Mouse (Mus musculus) cortical plate, adult 2 months (tissue): ENCODE measurements around the gene Adgrv1. TPM values are rescaled to one million over a fixed set of nuclear protein-coding genes. Genes with fewer than 3 reads are reported as not detected.
"Not testable (repeated sequence)": the region's sequence is repeated elsewhere in the genome, so short reads cannot be mapped to it uniquely, and the experiment has no call there.

Experiments used
- H3K27ac ChIP-seq: fragments of 200-500 bp; 2 replicates; pipeline ENCODE4 v1.5.1; 2012; ENCODE audit warnings: low read length, control low read depth, inconsistent platforms; ENCODE audit not compliant: insufficient read depth
- H3K4me1 ChIP-seq: fragments of 200-500 bp; 2 replicates; pipeline ENCODE4 v1.6.1; 2011; ENCODE audit warnings: low read length; ENCODE audit not compliant: control insufficient read depth, insufficient read depth
- H3K4me3 ChIP-seq: fragments of 200-500 bp; 2 replicates; pipeline ENCODE4 v1.5.1; 2011; ENCODE audit warnings: mild to moderate bottlenecking, low read length, control low read depth; ENCODE audit not compliant: insufficient read depth
- CTCF ChIP-seq: fragments of 200-500 bp; IDR thresholded peaks from 2 replicates; pipeline ENCODE4 v1.5.1; 2011; ENCODE audit warnings: mild to moderate bottlenecking, control low read depth, low read length; ENCODE audit not compliant: insufficient read depth; ENCODE audit errors: extremely low read depth
- POLR2A ChIP-seq: fragments of 200-500 bp; IDR thresholded peaks from 2 replicates; pipeline ENCODE4 v1.6.1; 2011; ENCODE audit warnings: mild to moderate bottlenecking, low read length, control low read depth; ENCODE audit not compliant: insufficient read depth; ENCODE audit errors: extremely low read depth
- polyA plus RNA-seq: library from polyadenylated mRNA; depleted of rRNA; stranded (reverse); fragments of >200 nt; gene quantifications from 2 replicates; pipeline ENCODE4 v1.2.3, GENCODE M21; 2012

Gene Adgrv1
- polyA plus RNA-seq, 1 experiment = 2.4 TPM

DNA sequence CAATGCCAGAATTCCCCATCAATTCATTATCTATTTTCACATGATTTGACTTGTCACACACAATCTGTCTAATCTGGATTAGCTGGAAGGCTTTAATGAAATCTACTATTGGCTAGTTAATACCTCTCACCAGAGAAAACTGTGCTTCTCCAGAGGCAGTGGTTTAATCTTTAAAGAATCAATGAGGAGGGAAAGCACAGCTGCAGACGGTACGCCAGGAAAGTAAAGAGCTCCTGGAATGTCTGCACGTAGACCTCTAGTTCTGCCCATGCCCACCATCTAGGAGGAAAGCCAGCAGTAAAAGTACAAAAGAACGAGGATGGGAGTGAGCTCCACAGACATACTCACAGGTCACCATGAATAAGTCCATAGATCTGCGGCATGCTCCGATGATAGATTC is 362.6 kb downstream of the Adgrv1 start:
- no peak overlapping the region for H3K27ac ChIP-seq
- no peaks in the 10 kb centered on the region for H3K4me1 ChIP-seq
- no peak for TF ChIP-seq CTCF
- no peak for TF ChIP-seq POLR2A
- no peak overlapping the region for H3K4me3 ChIP-seq

DNA sequence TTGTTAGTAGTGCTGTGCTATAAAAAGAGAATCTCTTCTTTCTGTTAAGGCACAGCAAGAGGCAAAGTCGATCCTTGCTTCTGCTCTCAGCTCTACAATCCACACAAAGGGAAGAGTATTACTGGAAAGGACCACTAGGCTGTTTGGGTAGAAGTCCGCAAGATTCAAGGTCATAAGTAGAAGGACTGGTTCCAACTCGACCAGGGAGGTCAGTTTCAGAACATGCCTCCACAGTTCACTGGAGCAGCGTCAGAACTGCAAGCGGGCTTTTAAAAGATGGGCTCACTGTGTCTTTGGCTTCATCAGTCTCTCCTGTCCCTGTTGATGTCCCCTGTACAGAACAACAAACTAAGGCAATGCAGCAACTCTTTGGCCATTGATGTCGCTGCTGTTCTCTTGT is 363.9 kb downstream of the Adgrv1 start:
- H3K4me1 ChIP-seq = no peaks in the 10 kb centered on the region
- H3K27ac ChIP-seq = no peak overlapping the region

DNA sequence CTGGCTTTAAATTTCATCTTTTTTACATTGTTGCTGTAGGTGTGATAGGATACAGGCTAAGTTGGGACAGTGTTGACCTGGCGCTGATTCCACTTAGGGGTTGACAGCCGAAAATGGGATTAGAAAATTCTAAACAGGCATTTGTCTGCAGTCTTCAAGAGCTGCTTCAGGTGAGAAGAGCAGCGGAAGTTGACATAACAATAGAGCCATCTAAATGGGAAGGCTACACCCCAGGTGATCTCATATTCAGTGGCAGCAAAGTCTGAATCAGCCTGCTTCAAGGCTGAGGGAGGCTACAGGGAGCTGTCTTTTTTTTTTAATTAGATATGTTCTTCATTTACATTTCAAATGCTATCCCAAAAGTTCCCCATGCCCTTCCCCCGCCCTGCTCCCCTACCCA is 365.5 kb downstream of the Adgrv1 start:
- H3K27ac ChIP-seq, H3K4me1 ChIP-seq, H3K4me3 ChIP-seq: not testable (repeated sequence)

More for the DNA sequence above, 363.9 kb downstream of the Adgrv1 start:
- H3K4me3 ChIP-seq = no peak overlapping the region
- TF ChIP-seq POLR2A = no peak
- TF ChIP-seq CTCF = no peak

GRCm38 (mm10) chr13:81264465-81264864 is 368.5 kb downstream of the Adgrv1 start:
- no peak overlapping the region for H3K27ac ChIP-seq
- TF ChIP-seq POLR2A (no peak), CTCF (no peak)
- H3K4me1 ChIP-seq = no peaks in the 10 kb centered on the region
- no peak overlapping the region for H3K4me3 ChIP-seq

DNA sequence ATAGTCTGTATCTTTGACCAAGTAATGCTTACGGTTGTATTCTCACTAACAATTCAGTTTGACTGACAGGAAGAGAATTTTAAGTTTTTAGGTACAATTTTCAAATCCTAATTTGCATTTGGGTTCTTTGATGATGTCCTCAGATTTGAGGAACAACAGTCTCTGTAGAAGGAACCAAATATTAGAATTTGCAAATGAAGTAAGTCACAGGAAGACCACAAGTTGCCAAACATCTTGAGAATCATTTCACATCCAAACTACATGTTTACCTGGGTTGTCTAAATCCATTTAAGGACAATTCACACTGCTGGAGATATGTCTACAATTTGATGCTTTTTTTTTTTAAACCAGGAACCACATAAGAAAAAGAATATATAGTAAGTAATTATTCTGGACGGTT is 391.8 kb downstream of the Adgrv1 start:
- Histone ChIP-seq H3K4me1 (no peaks in the 10 kb centered on the region), H3K27ac (no peak overlapping the region), H3K4me3 (no peak overlapping the region)
- TF ChIP-seq POLR2A = no peak

- no peaks in the 10 kb centered on the region for H3K4me1 ChIP-seq
- no peak for TF ChIP-seq CTCF
- no peak for TF ChIP-seq POLR2A
- H3K4me3 ChIP-seq = no peak overlapping the region
- H3K27ac ChIP-seq = no peak overlapping the region
Measured at GRCm38 (mm10) chr13:81239836-81240235, 393.1 kb downstream of the Adgrv1 start.

- Histone ChIP-seq H3K4me1 (no peaks in the 10 kb centered on the region), H3K27ac (no peak overlapping the region), H3K4me3 (no peak overlapping the region)
- TF ChIP-seq POLR2A = no peak
- no peak for TF ChIP-seq CTCF
Measured at GRCm38 (mm10) chr13:81239427-81239826, 393.5 kb downstream of the Adgrv1 start.

- TF ChIP-seq CTCF = no peak
- TF ChIP-seq POLR2A = no peak
- Histone ChIP-seq H3K4me3 (no peak overlapping the region), H3K4me1 (no peaks in the 10 kb centered on the region), H3K27ac (no peak overlapping the region)
Measured at GRCm38 (mm10) chr13:81238855-81239254, 394.1 kb downstream of the Adgrv1 start.

GRCm38 (mm10) chr13:81237947-81238346 is 395.0 kb downstream of the Adgrv1 start:
- Histone ChIP-seq H3K27ac (no peak overlapping the region), H3K4me3 (no peak overlapping the region), H3K4me1 (no peaks in the 10 kb centered on the region)
- no peak for TF ChIP-seq CTCF

GRCm38 (mm10) chr13:81236758-81237395 is 396.1 kb downstream of the Adgrv1 start:
- no peak overlapping the region for H3K27ac ChIP-seq

GRCm38 (mm10) chr13:81234031-81234430 is 398.9 kb downstream of the Adgrv1 start:
- H3K4me3 ChIP-seq = no peak overlapping the region
- TF ChIP-seq CTCF = no peak
- no peak for TF ChIP-seq POLR2A

More at GRCm38 (mm10) chr13:81236758-81237395, 396.1 kb downstream of the Adgrv1 start:
- Histone ChIP-seq H3K4me1 (no peaks in the 10 kb centered on the region), H3K4me3 (no peak overlapping the region)
- TF ChIP-seq POLR2A = no peak
- TF ChIP-seq CTCF = no peak

More at GRCm38 (mm10) chr13:81234031-81234430, 398.9 kb downstream of the Adgrv1 start:
- Histone ChIP-seq H3K4me1 (no peaks in the 10 kb centered on the region), H3K27ac (no peak overlapping the region)
